Mouse (Mus musculus): ENCODE measurements around the gene Ror2.
"Not testable (repeated sequence)": the region's sequence is repeated elsewhere in the genome, so short reads cannot be mapped to it uniquely, and the experiment has no call there.

The Ror2 gene

GRCm38 (mm10) chr13:53285756-53286361, at the start of gene Ror2:
Gene Ror2 (minus strand): TSS chr13:53286124.
- peak; percentile 53 for DNase-seq (ENCODE audit: low spot score)

DNA sequence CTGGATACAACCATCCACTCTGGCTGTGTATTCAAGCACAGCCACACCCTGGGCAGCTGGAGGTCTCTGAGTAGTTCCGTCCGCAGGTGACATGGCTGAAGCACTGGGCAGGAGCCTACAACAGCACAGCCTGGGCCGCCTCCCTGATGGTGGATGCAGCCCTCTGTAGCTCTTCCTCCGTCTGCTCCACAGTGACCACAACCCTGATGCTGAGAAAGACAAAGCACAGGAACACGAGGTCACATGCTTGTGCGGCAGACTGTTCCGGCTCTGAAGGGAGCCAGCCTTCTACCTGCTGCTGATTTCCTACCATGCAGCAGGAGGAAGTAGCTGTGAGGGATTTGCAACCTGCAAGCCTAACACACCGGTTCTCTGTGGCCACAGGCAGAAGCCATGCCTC, 47.8 kb upstream of the Ror2 start:
- DNase-seq (ENCODE audit: low spot score), result no peak

- DNase-seq (ENCODE audit: low spot score), result no peak
These were observed 44.3 kb upstream of the Ror2 start for GRCm38 (mm10) chr13:53330246-53330645.

- DNase-seq (ENCODE audit: low spot score), result no peak
These were observed 39.6 kb upstream of the Ror2 start for GRCm38 (mm10) chr13:53325531-53325930.

- no peak for DNase-seq (ENCODE audit: low spot score)
These were observed 37.7 kb upstream of the Ror2 start for GRCm38 (mm10) chr13:53323661-53324060.

- no peak for DNase-seq (ENCODE audit: low spot score)
These were observed 35.0 kb upstream of the Ror2 start for GRCm38 (mm10) chr13:53320899-53321298.

- DNase-seq (ENCODE audit: low spot score), result no peak
These were observed 30.8 kb upstream of the Ror2 start for GRCm38 (mm10) chr13:53316515-53317295.

DNA sequence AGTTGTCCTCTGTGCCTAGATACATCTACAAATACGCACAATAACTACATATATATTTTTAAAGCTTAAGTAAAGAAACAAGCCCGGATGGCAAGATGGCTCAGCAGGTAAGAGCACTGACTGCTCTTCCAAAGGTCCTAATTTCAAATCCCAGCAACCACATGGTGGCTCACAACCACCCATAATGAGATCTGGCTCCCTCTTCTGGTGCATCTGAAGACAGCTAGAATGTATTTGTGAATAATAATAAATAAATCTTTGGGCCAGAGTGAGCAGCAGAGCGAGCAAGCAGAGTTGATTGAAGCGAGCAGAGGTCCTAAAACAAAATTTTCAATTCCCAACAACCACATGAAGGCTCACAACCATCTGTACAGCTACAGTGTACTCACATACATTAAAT, 29.8 kb upstream of the Ror2 start:
- DNase-seq (ENCODE audit: low spot score), result not testable (repeated sequence)

DNA sequence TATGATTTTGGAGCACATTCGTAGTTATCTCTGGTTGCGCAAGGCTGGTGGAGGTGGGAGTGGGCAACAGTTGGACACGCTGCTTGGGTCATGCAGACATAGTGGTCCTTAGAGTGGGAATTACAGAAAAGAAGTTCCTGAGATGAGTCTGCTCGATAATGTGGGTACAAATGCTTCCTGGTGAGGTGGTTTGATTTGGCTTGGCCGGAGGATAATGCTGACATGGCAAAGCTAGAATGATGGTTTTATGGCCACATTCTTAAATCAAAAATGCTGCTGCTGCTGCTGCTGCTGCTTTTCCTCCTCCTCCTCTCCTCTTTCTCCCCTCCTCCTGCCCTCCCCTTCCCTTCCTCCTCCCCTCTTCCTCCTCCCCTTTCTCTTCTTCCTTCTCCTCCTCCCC, 24.5 kb upstream of the Ror2 start:
- DNase-seq (ENCODE audit: low spot score), result no peak

- DNase-seq (ENCODE audit: low spot score), result peak; percentile 19
These were observed 23.8 kb upstream of the Ror2 start for GRCm38 (mm10) chr13:53309661-53310160.

DNA sequence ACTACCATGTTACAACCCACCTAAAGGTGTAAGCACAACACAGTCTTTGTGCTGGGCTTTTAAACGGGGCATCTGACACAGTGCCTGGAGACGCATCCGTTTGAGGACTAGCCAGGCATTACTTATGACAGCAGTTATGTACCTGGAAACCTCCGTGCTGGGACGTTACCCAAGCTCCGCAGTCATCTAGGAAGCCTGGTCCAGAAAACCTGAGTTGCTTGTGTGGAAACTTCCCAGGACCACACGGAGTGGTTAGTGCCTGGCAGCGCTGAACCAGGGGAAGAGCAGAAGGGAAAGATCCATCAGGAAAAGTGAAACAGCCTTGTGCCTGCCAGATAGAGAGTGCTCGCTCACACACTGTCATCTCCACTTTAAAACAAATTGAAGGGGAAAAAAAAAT, 23.2 kb upstream of the Ror2 start:
- DNase-seq (ENCODE audit: low spot score), result no peak

GRCm38 (mm10) chr13:53306836-53307235, 20.9 kb upstream of the Ror2 start:
- DNase-seq (ENCODE audit: low spot score), result no peak

GRCm38 (mm10) chr13:53305256-53305655, 19.3 kb upstream of the Ror2 start:
- no peak for DNase-seq (ENCODE audit: low spot score)

- DNase-seq (ENCODE audit: low spot score), result no peak
These were observed 16.8 kb upstream of the Ror2 start for GRCm38 (mm10) chr13:53302688-53303087.

DNA sequence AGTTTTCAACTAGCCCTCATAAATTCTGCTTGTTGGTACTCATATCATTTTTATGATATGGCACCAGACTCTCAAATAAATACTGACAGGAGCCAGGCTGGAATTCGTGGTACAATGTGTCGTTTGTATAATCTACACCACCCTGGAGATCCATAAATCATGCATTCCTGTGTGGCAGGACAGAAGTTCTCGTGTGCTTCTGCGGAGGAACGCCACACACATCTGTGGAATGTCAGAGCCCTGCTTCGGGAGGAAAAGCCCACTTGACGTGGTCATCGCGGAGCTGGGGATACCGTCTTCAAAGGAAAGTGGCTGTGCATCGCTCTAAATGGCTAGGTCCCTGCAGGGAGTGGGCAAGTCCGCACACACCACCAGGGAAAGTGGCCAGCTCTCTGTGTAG, 7.1 kb upstream of the Ror2 start:
- DNase-seq (ENCODE audit: low spot score), result no peak

DNA sequence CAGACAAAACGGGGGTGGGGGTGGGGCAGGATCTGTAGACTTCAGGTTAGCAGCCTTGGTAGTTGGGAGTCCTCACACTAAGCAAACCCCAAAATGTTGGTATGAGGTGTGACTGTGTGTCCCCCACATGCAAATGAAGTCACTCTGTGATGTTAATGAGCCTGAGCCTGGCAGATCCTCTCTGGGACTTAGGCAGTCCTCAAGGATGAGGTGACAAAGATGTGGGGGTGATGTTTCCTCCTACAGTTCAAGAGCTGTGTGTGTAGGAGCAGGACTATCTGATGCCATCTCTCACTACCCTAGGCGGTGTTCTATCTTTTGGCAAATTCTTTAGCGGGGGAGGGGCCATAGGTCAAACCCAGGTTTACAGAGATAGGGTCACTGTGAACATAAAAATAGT, 6.3 kb upstream of the Ror2 start:
- no peak for DNase-seq (ENCODE audit: low spot score)

DNA sequence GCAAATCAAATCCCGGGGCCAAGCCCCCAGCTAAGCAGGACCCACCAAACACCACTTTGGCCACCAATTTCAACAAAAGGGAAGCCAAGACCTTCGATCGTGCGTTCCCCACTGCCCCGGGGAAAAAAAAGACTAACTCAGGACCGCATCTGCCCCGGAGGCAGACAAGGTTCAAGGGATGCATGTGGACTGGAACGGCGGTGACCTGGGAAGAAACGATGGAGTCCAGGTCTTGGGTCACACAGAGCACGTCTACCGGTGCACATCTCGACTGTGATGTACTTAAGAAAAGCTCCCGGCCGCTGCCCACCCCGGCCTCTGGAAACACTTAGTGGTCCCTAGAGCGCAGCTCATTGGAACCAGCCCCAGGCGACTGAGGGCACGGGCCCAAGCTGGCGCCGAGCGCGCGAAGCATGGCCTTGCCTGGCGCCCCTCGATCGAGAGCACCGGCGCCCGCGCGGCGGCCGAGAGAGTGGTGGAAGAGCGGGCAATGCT, 616 bp downstream of the Ror2 start:
- no peak for DNase-seq (ENCODE audit: low spot score)

DNA sequence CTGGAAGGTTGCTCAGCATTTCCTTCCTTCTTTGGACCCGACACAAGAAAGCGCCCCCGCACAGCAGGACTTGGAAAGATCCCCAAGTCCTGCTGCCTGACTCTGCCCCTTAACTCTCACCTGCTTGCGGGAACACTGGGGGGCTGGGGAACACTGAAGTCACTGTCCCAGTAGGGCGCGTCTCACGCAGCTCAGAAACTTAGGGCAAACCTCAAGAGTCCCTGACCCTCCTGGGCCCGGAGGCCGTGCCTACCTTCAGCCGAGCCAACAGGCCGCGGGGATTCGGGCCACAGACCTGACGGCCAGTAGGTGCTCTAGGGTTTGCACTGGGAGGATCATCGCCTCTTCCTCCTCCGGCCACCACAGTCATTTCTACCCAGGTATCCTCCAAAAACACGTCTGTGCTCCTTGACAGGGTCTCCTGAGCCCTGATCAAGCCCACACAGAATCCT, 1.2 kb downstream of the Ror2 start:
- DNase-seq (ENCODE audit: low spot score), result no peak

GRCm38 (mm10) chr13:53281604-53282396, 4.1 kb downstream of the Ror2 start:
- DNase-seq (ENCODE audit: low spot score), result no peak

- no peak for DNase-seq (ENCODE audit: low spot score)
These were observed 7.0 kb downstream of the Ror2 start for GRCm38 (mm10) chr13:53278908-53279307.

GRCm38 (mm10) chr13:53276381-53276780, 9.5 kb downstream of the Ror2 start:
- DNase-seq (ENCODE audit: low spot score), result no peak

- DNase-seq (ENCODE audit: low spot score), result no peak
These were observed 10.1 kb downstream of the Ror2 start for GRCm38 (mm10) chr13:53275778-53276177.
